Mouse (Mus musculus) right cerebral cortex, adult 2 months (tissue): ENCODE data around the gene Ociad2.

Experiments
- DNase-seq, 2 experiments: peaks; one replicate each; pipeline ENCODE4 v3.0.0; 2021 to 2022; ENCODE audit warnings: low spot score in 2 of 2

Ociad2 gene

DNA sequence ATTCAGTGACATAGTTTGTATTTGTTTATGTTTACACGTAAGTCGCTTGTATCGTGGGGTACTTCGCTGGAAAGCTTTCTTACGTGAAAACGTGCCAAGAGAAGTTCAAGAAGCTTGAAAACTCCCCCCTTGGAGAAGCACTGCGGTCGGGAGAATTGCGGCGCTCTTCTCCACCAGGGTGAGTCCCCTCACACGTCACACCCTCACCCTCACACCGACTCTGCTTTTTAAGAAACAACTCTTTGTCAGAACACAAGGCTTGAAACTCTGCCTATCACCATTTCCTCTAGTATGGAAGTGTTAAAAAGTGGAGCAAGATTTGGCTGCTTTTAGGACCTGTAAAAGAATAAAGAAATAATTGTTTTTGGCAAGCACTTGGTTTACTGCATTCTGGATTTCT lies 36.3 kb downstream of the Ociad2 start:
- DNase-seq: no peak

DNA sequence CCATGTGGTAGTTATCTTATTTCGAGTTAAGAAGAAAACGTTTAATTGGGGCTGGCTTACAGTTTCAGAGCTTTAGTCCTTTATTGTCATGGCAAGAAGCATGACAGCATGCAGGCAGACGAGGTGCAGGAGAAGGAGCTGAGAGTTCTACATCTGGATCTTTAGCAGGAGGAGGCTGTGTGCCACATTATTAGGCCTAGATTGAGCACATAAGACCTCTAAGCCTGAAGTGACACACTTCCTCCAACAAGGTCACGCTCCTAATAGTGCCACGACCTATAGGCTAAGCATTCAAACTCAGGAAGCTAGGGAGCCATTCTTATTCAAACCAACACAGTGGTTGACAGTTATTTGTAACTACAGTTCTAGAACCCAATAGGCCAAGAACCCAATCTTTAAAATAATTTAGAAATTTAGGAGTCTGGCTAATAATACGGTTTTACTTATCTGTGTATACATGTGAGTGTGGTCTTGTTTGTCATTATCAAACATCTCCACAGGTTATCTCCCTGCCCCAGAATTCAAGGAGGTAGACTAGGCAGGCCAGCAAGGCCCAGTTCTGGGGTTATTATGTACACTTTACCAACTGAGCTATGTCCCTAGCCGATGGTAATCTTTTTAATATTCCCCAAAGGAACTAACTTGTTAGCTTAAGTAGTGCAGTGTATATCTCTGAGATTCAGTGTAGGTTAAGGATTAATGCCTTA lies 39.1 kb downstream of the Ociad2 start:
- no peak for DNase-seq

DNA sequence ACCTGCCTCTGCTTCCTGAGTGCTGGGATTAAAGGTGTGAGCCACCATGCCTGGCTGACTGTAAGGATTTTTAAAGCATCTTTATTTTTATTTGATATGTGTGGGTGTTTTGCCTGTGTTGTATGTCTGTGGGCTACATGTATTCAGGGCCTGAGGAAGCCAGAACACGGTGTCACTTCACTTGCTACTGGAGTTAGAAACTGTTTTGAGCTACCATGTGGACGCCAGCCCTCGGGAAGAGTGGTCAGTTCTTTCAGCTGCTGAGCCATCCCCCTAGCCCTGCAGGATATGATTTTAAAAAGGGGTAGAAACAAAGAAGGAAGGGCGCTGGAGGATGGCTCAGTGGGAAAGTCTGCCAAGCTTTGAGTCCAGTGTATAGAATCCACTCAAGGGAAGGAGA lies 44.9 kb downstream of the Ociad2 start:
- no peak for DNase-seq

DNA sequence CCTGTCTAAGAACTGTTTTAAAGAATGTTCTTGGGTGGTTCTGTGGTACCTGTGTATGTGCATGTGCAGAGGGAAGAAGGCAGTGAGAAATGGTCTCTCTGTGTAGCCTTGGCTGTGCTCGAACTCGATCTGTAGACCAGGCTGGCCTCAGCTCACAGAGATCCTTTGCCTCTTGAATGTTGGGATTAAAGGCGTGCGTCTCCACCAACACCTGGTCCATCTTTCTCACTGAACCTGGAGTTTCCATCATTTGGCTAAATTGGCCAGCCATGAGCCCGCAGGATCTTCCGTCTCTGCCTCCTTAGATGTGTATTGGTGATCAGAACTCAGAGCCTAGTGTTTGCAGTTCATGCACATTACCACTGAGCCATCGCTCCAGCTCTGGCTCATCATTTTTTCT lies 45.8 kb downstream of the Ociad2 start:
- DNase-seq: no peak

DNA sequence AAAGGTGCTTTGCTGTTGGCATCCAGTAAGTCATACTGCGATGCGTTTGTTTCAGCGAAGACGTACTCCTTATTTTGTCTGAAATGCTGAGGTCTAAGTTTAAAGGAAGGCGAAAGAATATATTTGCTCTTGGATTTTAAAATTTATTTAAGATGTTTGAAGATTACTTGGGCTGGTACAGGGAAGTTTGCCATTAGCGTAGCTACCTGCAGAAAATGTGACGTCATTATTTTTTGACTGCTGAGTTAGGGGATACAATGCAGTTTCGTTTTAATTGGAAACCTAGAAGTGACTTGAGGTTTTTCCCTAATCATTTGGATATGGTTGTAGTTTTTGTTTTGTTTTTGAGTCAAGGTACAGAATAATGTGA lies 47.4 kb downstream of the Ociad2 start:
- no peak for DNase-seq

DNA sequence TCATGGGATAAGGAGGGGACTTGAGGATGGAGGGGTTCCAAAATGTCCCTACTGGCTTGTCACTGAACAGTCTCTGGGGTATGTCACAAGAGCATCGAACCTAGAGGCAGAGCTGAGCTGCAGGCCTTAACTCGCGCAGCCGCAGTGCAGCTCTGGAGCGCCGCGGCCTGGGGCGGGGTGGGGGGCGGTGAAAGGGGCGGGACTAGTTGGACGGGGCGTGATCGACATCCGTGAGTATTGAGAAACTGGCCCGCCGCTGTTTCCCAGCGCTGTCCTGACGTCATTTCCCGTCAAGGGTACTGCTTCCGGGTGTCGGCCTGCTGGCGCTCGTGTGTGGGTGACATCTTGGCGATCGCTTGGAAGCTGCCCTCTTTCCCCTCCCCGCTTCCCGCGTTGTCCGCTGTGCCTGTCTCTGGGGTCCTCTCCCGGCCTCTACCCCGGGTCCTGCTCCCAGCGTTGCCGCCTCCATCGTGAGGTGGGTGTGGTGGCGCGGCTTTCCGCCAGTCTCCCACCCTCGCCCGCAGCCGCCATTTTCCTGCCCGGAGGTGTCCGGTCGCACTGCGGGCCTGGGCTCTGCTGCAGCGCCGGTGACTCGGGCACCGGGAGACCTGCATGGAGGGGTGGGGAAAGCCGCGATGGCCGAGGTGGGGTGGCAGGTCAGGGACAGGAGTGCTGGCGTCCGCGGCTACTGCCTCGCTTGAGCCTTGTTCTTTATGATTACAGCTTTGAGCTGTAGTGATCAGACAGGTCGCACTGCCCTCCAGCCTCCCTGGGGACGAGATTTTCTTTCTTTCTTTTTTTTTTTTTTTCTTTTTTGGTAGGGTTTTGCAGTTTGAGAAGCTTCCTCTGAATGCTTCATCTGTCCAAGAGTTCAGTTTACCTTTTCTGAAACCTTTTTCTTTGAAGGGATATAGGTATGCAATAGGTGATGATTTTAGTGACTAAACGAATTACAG lies 48.0 kb downstream of the Ociad2 start, which contains the start of gene Ociad1:
Gene Ociad1, plus strand, starts transcription at position 283 of the 956 bp plus-strand sequence.
- DNase-seq: peak; percentile 95 to 97

DNA sequence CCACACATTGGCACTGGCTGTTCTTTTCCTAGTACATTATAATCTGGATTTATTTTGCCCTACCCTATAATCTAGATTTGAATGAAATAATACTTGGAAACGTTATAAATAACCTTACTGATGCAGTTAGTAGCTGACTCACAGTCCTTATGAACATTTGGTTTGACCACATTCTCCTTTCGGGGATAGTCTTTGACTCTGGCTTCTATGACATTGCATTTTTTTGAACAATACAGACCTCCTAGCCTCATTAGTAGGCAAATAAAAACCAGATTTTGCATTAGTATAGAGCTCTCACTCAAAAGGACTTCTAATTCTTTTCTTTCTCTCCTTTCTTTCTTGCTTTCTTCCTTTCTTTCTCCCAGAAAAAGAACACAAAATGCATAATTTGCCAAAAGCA lies 50.9 kb downstream of the Ociad2 start:
- no peak for DNase-seq

DNA sequence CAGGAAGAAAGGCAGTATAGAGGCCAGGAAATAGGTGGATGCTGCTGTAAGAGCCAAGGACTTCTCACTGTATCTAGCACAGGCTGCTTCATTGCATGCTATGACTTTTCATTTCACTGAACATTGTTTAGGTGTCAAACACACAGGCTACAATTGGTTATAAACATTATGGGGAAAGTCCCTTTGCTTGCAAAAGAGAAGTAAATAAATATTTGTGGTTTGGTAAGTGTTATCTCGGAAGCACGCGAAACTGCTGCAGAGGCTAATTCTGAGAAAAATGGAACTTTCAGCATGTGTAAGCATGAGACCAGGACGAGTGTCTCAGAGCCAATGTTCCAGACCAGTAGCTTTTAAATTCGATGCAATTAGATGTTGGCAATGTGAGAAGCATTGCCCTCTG lies 54.2 kb downstream of the Ociad2 start:
- DNase-seq: no peak

DNA sequence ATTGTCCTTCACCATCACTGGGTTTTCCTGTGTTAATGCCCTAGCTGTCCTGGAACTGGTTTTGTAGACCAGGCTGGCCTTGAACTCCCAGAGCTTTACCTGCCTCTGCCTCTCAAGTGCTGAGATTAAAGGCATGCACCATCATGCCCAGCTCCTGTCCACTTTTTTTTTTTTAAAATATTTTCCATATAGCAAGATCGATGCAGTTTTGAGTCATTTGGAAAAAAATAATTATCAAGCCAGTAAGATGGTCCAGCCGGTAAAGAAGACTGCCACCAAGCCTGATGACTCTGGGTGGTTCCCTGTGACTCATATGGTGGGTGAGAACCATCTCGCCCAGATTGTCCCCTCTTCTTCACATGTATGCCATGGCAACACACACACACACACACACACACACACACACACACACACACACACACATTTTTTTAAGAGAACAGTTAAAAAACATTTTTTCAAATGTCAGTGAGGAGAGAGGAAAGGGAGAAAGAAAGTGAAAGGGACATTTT lies 55.3 kb downstream of the Ociad2 start:
- no peak for DNase-seq

DNA sequence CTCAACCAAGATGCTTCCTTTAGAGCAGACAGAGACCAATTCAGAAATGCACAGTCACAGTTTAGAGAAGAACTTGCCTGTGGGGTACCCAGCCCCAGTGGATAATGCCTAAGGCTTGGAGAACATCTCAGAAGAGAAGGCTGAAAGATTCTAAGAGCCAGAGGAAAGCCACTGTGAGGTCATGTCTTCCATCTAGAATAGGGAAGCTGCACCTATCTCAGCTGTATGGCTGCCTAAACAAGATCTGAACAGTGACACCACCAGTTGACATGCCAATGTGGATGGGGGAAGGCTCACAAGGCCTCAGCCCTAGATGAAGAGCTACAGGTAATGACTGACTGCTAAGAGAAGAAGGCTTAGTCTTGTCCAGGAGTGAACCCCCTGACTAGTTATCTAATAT lies 56.8 kb downstream of the Ociad2 start:
- no peak for DNase-seq

DNA sequence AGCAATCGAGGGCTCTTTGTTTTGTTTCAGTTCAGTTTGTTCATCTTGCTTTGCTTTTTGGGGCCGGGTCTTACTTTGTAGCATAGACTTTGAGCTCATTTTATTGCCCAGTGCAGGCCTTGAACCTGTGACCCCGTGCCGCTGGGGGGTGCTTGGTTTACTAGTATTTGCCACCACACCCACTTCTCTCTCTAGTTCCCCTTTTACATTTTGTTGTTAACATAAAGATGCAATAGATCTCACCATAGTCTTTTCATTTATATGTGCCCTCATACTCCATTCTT lies 60.3 kb downstream of the Ociad2 start:
- DNase-seq: no peak

DNA sequence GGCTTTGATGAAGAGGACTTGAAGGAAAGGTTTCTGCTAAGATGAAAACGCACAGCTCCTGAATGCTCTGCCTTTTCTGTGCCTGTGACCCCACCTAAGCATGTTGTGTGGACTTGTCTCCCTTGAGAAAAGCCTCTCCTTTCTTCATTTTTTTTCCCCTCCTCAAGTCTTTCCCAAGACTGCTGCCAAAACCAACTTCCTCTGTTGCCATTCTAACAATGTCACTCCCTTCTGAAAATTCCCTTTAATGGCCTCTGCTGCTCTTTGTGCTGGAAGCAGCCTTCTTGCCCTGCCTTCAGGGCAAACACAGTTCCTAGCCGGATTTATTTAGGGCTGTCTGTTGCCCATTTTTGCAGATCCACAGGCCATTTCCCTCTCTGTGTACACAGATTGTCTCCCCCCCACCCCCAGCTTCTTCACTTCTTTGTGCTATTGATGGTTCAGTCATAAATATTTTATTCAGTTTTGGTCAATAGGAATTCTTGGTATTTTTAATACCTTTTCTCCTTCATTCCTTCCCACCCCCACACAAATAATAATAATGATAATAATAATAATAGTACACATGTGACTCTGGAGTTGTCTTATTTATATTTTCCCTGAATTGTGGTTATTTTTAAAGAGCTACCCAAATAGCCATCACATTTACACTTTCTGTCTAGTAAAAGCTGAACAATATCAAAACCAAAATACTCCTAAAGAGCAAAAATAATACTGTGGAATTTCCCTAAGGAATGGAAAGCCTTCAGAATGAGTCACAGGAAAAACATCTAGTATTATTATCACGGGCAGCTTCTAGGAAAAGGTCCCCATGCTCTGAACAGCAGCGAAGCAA lies 60.9 kb downstream of the Ociad2 start:
- no peak for DNase-seq

DNA sequence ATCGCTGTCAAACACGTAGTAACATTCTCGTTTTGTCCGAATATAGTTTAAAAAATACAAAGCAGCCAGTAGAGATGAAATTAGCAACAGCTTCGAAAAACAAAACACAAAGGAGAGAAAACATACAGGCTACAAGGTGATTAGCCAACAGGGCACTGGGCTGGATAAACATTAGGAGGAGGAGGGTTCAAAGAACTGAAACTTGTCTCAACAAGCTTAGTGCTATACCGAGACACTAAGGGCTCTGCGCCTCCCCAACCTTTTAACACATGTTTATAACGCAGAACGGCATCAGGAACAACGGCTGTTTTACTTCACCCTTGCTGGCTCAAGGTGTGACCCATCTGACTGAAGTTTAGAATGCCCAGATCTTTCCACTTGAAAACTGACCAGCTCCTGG lies 61.6 kb downstream of the Ociad2 start:
- DNase-seq: no peak

DNA sequence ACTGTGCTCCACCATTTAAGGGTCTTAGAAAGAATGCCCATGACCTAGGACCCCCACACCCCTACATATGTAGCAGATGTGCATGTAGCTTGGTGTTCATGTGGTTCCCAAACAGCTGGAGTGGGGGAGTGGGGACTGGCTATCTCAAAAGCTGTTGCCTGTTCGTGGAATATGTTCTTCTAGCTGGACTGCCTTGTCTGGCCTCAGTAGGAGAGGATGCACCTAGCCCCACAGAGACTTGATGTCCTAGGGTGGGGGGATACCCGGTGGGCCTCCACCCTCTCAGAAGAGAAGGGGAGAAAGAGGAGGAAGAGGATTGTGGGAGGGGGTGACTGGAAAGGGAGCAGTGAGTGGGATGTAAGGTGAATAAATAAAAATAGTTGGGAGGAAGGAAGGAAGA lies 65.9 kb downstream of the Ociad2 start:
- no peak for DNase-seq

DNA sequence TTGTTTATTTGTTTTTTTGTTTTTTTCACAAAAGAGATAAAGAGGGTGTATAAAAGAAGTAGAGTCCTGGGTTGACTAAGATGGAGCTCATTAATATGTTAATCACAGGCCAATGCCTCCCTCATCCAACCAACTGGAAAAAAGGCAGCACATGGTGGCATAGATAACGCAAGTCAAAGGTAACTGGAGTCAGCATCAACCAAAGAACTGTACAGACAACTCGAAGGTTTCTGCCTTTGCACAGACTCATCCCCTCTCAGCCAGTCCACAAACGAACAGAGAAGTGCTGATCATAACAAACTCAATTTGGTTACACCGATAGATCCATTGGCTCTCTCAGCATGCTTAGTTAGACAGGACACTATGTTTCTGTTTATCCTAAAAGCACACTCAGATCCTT lies 67.7 kb downstream of the Ociad2 start:
- no peak for DNase-seq
